Mouse (Mus musculus) heart, embryonic 13.5 days (tissue): ENCODE measurements around the gene Ptprm. TPM values are rescaled to one million over a fixed set of nuclear protein-coding genes. Genes with fewer than 3 reads are reported as not detected.

Experiments
- ATAC-seq: fragments of 200-750 bp; cut with Nextera tagmentation; 2 replicates; pipeline ENCODE4 v1.8.0; 2017; ENCODE audit warnings: moderate TSS enrichment; ENCODE audit not compliant: insufficient number of reproducible peaks, low FRiP score, low TSS enrichment; ENCODE audit errors: extremely low read depth
- H3K27ac ChIP-seq: fragments of 300-500 bp; sonication (generic); replicated peaks from 2 replicates; pipeline ENCODE4 v1.5.1; 2015; ENCODE audit warnings: moderate library complexity, mild to moderate bottlenecking, inconsistent platforms
- H3K27me3 ChIP-seq: fragments of 300-500 bp; sonication (generic); replicated peaks from 2 replicates; pipeline ENCODE4 v1.6.1; 2015; ENCODE audit warnings: mild to moderate bottlenecking, inconsistent platforms
- H3K36me3 ChIP-seq: fragments of 300-500 bp; sonication (generic); 2 replicates; pipeline ENCODE4 v1.6.1; 2015; ENCODE audit warnings: mild to moderate bottlenecking, inconsistent platforms
- H3K4me1 ChIP-seq: fragments of 300-500 bp; sonication (generic); 2 replicates; pipeline ENCODE4 v1.6.1; 2015; ENCODE audit warnings: inconsistent platforms
- H3K4me2 ChIP-seq: fragments of 300-500 bp; sonication (generic); 2 replicates; pipeline ENCODE4 v1.6.1; 2015; ENCODE audit warnings: inconsistent platforms, mild to moderate bottlenecking, moderate library complexity
- H3K4me3 ChIP-seq: fragments of 300-500 bp; sonication (generic); 2 replicates; pipeline ENCODE4 v1.5.1; 2015; ENCODE audit warnings: moderate library complexity, mild to moderate bottlenecking, inconsistent platforms
- H3K9ac ChIP-seq: fragments of 300-500 bp; sonication (generic); 2 replicates; pipeline ENCODE4 v1.6.1; 2015; ENCODE audit warnings: inconsistent platforms, mild to moderate bottlenecking, moderate library complexity
- H3K9me3 ChIP-seq: fragments of 300-500 bp; sonication (generic); 2 replicates; pipeline ENCODE4 v1.6.1; 2016; ENCODE audit warnings: inconsistent platforms
- WGBS: fragments of 180-500 bp; shearing (Covaris S2); methylation state at CpG from one replicate; pipeline ENCODE4 v1.1.7; 2015; ENCODE audit warnings: mixed read lengths; 5-methylcytosine and 5-hydroxymethylcytosine counted together
- polyA plus RNA-seq: library from polyadenylated mRNA; unstranded; fragments of >200 nt; fragmentation: Nextera tagmentation; extraction: Ambion mirVana; gene quantifications from 2 replicates; pipeline ENCODE4 v1.2.1, GENCODE M21; 2015

Ptprm gene
- polyA plus RNA-seq, 1 experiment from 2014 or later: 12.7 TPM

DNA sequence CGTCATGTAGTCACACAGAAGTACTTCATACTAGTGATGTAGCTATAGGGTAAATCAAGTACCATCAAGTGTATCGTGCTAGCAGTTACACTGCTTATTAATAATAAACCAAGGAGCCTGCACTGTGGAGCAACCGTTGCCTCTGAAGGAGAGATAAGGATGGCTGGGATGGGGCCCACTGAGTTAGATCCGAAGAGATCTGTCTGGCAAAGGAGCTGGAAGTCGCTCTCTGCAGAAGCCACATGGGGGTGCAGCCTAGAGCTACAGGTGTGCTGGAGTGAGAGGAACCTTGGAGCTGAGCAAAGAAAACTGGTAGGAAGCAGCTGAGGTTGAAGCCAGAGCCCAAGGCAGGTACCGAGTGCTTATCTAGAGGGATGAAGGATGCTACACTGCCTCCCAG is 554.0 kb downstream of the Ptprm start:
- no peaks in the 10 kb centered on the region for H3K27me3 ChIP-seq
- no peaks in the 10 kb centered on the region for H3K9me3 ChIP-seq
- ATAC-seq: no peak
- no peaks in the 10 kb centered on the region for H3K4me1 ChIP-seq
- no peak overlapping the region for H3K27ac ChIP-seq
- no peak overlapping the region for H3K9ac ChIP-seq
- no peak overlapping the region for H3K4me2 ChIP-seq
- WGBS: 65% methylated on average over 6 of the region's 6 CpGs
- H3K36me3 ChIP-seq: no peaks in the 10 kb centered on the region
- no peak overlapping the region for H3K4me3 ChIP-seq

DNA sequence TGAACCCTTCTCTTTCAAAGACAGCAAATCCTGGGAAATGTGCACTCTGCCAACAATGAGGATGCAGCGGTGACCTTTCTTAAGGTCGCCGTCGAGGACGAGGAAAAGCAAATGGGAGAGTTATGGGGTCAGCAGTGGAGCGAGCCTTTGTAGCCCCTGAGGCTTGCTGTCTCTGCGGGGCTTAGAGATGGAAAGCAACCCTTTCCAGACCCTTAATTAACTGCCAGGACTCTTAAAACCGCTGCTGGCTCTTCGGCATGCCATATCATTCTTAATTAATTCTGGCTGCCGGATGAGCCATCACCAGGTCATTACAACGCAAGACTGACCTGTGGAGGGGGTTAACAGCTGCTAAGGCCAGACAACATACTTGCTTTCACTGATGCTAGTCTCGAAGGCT is 568.1 kb downstream of the Ptprm start:
- 61% methylated on average over 12 of the region's 12 CpGs for WGBS
- Histone ChIP-seq H3K27me3 (no peaks in the 10 kb centered on the region), H3K4me2 (no peak overlapping the region), H3K36me3 (no peaks in the 10 kb centered on the region), H3K27ac (no peak overlapping the region), H3K4me1 (peaks cover 18% of the 10 kb centered on the region), H3K9me3 (no peaks in the 10 kb centered on the region), H3K4me3 (no peak overlapping the region), H3K9ac (no peak overlapping the region)
- ATAC-seq: no peak

DNA sequence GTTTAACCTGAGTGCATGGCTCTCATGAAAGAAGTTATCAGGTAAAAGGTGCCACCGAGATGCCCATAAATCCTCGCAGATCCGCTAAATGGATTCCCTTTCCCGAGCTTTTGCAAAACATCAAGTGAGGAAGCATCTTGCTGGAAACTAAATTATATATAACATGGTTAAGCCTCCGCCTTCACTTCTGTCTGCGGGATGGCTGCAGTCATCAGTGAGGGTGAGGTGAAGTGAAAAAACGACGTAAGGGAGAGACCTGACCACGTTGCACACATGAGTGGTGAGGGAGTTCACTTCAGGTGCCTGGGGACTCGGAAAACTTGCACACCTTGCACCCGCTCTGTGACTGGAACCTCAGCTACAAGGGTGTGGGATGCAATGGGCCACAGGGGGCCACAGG is 568.7 kb downstream of the Ptprm start:
- Histone ChIP-seq H3K9ac (no peak overlapping the region), H3K27me3 (no peaks in the 10 kb centered on the region), H3K4me3 (no peak overlapping the region), H3K27ac (no peak overlapping the region), H3K4me1 (peaks cover 18% of the 10 kb centered on the region), H3K9me3 (no peaks in the 10 kb centered on the region), H3K4me2 (no peak overlapping the region), H3K36me3 (no peaks in the 10 kb centered on the region)
- no peak for ATAC-seq
- 80% methylated on average over 11 of the region's 11 CpGs for WGBS

DNA sequence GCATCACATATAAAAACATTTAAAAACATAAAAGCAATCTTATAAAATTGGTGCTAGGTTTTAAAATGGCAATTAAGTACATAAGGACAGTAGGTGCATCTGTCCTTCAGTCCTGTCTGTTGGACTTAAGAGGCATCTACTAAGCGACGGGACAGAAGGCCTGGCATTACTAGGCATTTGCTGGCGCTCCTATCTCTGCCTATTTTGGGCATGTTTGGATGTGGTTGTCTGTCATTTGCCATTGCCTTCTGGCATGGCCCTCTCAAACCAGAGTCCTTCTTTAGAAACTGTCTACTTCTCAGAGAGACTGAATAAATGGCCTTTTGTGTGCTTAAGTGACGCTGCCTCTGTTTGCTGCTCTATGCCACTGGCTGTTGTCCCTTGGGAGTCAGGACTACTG is 570.7 kb downstream of the Ptprm start:
- Histone ChIP-seq H3K9ac (no peak overlapping the region), H3K27ac (0 out of 2 replicates have a peak overlapping the region, but pooled peaks have one; percentile 5), H3K27me3 (no peaks in the 10 kb centered on the region), H3K4me2 (no peak overlapping the region), H3K36me3 (no peaks in the 10 kb centered on the region), H3K4me3 (no peak overlapping the region), H3K4me1 (peaks cover 18% of the 10 kb centered on the region), H3K9me3 (no peaks in the 10 kb centered on the region)
- ATAC-seq: no peak
- 55% methylated on average over 4 of the region's 4 CpGs for WGBS

DNA sequence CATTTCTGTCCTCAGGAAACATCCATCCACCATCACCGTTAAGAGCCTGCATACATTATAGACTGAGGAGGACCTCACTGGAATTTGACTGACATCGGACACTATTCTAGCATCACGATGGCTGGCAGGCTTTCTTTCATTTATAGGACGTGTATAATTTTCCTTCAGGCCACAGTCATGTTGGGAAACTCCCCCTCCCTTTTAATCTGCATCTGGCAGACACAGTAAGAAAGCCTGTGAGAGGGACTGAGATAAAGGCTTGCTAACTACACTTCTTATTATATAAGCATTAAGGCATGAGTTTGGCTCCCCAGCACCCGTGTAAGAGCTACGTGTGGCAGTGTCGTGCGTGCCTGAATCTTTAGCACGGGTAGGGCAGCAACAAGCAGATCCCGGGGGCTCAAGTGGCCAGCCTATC is 571.2 kb downstream of the Ptprm start:
- Histone ChIP-seq H3K4me3 (no peak overlapping the region), H3K36me3 (no peaks in the 10 kb centered on the region), H3K4me1 (peaks cover 18% of the 10 kb centered on the region), H3K9ac (no peak overlapping the region), H3K4me2 (no peak overlapping the region), H3K9me3 (no peaks in the 10 kb centered on the region), H3K27me3 (no peaks in the 10 kb centered on the region), H3K27ac (0 out of 2 replicates have a peak overlapping the region, but pooled peaks have one; percentile 5)
- ATAC-seq: no peak
- WGBS: 56% methylated on average over 10 of the region's 10 CpGs

DNA sequence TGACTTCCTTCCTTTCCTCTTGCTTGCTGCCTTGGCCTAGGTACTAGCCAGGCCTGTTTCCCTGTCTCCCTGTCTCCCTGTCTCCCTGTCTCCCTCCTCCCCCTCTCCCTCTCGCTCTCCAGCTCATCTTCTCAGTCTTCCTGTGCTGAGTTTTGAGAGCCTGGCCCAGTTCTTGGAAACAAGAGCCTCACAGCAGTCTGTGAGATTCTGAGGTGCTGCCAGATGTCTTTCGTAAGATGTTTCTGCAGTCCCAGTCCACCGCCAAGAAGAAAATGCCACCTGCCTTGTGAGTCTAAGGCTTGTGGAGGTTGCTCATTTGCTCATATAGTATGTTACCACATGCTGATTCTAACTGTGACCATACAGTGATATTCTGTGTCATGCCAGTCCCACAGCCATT is 572.3 kb downstream of the Ptprm start:
- H3K9ac ChIP-seq: no peak overlapping the region
- H3K4me1 ChIP-seq: peaks cover 18% of the 10 kb centered on the region
- no peaks in the 10 kb centered on the region for H3K9me3 ChIP-seq
- WGBS: 69% methylated on average over 3 of the region's 3 CpGs
- H3K36me3 ChIP-seq: no peaks in the 10 kb centered on the region
- ATAC-seq: no peak
- no peaks in the 10 kb centered on the region for H3K27me3 ChIP-seq
- no peak overlapping the region for H3K4me2 ChIP-seq
- no peak overlapping the region for H3K4me3 ChIP-seq
- no peak overlapping the region for H3K27ac ChIP-seq

DNA sequence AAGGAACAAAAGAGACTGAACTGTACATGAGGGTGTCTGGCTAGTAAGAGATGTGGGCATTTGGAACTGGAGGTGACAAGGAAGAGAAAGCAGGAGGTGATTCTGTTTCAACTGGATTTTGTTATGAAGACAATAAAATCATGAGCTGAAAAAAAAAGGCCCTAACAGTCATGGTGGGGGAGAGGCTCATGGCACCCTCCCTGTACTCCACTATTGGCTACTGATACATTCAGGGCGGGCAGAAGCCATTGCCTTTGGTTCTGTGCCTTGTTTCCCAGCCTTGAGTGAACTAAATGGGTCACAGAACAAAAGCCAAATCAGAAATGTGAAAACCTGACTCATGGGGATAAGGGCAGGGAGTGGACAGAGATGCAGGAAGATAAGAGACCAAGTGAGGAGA is 575.2 kb downstream of the Ptprm start:
- Histone ChIP-seq H3K4me1 (peaks cover 12% of the 10 kb centered on the region), H3K9me3 (no peaks in the 10 kb centered on the region), H3K27me3 (no peaks in the 10 kb centered on the region), H3K27ac (no peak overlapping the region), H3K4me3 (no peak overlapping the region), H3K4me2 (no peak overlapping the region), H3K36me3 (no peaks in the 10 kb centered on the region), H3K9ac (no peak overlapping the region)
- WGBS: 64% methylated on average over 1 of the region's 1 CpGs
- no peak for ATAC-seq

DNA sequence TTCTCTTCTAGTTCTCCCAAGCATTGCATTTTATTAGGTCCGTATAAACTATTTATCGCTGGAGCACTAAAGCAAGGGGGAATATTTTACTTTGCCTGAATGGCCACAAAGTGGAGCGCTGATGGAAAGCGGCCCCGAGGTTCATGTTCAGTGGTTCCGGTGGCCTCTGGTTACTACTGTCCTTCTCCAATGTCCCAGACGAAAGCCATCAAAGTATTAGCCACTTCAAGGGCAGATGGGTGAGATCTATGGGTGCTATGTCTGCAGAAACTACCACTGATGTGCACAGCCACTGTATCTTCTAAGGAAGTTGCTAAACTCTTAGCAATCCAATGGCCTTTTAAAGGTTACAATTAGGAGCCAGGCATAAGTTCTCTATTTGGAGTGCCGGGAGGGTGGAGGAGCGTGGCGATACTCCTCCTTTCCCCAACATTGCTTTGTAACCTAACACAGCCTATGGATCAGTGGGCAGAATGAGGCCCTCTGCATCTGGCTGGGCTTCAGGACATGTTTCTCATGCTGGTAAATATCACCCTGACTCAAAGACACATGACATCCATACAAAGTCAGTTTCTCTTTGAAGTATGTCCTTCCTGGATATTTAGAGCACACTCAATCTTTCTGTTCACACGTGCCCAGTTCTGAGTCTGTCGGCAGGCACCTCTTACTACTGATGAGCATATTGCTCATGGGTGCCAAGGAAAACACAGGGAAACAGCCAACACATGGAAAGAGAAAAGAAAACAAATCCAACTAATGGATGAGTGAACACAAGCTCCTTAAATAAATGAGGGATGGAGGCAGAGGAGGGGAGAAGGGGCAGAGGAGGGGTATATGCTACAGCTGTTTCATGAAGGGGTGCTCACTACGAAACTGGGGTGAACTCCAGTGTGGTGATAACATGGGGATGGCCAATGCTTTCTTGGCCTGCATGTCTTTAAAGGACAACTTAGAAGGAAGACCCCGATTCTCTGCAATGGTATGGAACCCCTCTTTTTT is 584.6 kb downstream of the Ptprm start:
- Histone ChIP-seq H3K4me2 (no peak overlapping the region), H3K9ac (no peak overlapping the region), H3K36me3 (no peaks in the 10 kb centered on the region), H3K4me1 (peaks cover 19% of the 10 kb centered on the region), H3K27me3 (no peaks in the 10 kb centered on the region), H3K27ac (no peak overlapping the region), H3K9me3 (no peaks in the 10 kb centered on the region), H3K4me3 (no peak overlapping the region)
- 71% methylated on average over 14 of the region's 14 CpGs for WGBS
- no peak for ATAC-seq

DNA sequence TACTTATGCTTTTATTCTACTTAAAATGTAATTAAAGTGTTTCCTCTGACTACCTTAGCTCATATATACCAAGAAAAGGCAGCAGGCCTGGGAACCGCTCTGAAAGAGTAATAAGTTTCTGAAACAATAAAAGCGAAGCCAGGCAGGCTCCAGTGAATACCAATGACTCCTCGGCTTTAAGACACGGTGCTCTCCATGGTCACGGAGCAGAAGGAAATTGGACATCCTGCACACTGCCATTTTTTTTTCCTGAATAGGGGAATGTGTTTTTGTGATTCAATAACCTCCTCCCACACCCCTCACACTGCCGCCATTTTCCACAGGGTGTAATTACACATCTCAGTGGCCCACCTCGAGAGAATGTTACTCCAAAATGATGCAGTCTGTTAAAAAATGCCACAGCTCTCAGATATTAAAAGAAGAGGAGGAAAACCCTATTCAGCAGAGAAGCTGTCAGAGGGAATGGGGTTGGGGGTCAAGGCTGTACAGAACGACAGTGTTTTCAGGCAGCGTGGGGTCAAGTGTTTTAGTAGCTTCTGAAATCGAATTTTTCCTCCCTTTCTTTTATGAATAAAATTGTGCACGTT is 585.5 kb downstream of the Ptprm start:
- Histone ChIP-seq H3K4me1 (peaks cover 19% of the 10 kb centered on the region), H3K27ac (no peak overlapping the region), H3K4me3 (no peak overlapping the region), H3K36me3 (no peaks in the 10 kb centered on the region), H3K27me3 (no peaks in the 10 kb centered on the region), H3K9me3 (no peaks in the 10 kb centered on the region), H3K9ac (no peak overlapping the region), H3K4me2 (no peak overlapping the region)
- no peak for ATAC-seq
- 67% methylated on average over 11 of the region's 11 CpGs for WGBS

DNA sequence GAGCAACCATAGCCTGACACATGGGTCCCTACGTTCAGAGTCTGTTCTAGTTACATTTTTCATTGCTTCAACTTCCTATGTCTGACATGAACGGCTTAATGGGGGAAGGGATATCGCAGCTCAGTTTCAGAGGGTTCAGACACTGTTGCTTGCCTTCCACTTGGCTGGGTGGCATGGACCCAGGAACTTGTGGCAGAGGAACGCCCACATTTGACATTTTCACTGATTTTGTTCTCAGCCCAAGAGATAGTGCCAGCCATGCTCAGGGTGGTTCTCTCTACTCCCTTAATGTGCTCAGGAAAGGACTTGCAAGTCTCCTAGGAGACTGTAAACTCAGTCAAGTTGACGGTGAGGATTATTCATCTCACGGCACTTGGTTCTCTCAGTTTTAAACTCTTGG is 588.1 kb downstream of the Ptprm start:
- Histone ChIP-seq H3K9ac (no peak overlapping the region), H3K27me3 (no peaks in the 10 kb centered on the region), H3K9me3 (no peaks in the 10 kb centered on the region), H3K4me2 (no peak overlapping the region), H3K27ac (no peak overlapping the region), H3K36me3 (peaks cover 8% of the 10 kb centered on the region), H3K4me3 (no peak overlapping the region), H3K4me1 (peaks cover 19% of the 10 kb centered on the region)
- ATAC-seq: no peak
- WGBS: 78% methylated on average over 6 of the region's 6 CpGs

DNA sequence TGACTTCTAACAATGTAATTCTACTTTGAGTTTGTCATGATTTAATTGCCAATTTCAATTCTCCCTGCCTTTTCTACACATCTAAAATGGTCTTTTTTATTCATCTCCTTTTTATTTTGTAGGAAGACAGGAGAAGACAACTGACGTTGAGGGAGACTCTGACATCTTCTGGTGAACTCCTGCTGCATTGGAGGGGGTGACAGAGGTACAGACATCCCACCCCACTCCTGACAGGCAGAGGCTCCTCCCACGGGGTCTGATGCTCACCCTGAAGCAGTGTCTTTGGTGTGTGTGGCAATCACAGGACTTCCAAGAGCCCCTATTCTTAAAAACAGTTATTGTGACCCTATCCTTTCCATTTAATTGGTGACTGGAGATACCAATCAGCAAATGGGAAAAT is 589.8 kb downstream of the Ptprm start:
- Histone ChIP-seq H3K9ac (no peak overlapping the region), H3K27me3 (no peaks in the 10 kb centered on the region), H3K4me3 (no peak overlapping the region), H3K27ac (no peak overlapping the region), H3K36me3 (peaks cover 18% of the 10 kb centered on the region), H3K4me2 (no peak overlapping the region), H3K4me1 (peaks cover 5% of the 10 kb centered on the region), H3K9me3 (no peaks in the 10 kb centered on the region)
- WGBS: 64% methylated on average over 2 of the region's 2 CpGs
- ATAC-seq: no peak
